Mouse (Mus musculus) kidney, adult 18-20 months (tissue): ENCODE data around the gene Trim56.

ENCODE experiments used
- DNase-seq: peaks from one replicate; pipeline ENCODE4 v3.0.0; 2021

Trim56 gene

GRCm38 (mm10) chr5:137073141-137073540 is 42.9 kb downstream of the Trim56 start:
- DNase-seq, result peak; percentile 15

- DNase-seq, result peak; percentile 92
These were observed 43.7 kb downstream of the Trim56 start, which contains the start of gene Serpine1 for GRCm38 (mm10) chr5:137072079-137072960. Gene Serpine1, minus strand, starts transcription at chr5:137072268.

DNA sequence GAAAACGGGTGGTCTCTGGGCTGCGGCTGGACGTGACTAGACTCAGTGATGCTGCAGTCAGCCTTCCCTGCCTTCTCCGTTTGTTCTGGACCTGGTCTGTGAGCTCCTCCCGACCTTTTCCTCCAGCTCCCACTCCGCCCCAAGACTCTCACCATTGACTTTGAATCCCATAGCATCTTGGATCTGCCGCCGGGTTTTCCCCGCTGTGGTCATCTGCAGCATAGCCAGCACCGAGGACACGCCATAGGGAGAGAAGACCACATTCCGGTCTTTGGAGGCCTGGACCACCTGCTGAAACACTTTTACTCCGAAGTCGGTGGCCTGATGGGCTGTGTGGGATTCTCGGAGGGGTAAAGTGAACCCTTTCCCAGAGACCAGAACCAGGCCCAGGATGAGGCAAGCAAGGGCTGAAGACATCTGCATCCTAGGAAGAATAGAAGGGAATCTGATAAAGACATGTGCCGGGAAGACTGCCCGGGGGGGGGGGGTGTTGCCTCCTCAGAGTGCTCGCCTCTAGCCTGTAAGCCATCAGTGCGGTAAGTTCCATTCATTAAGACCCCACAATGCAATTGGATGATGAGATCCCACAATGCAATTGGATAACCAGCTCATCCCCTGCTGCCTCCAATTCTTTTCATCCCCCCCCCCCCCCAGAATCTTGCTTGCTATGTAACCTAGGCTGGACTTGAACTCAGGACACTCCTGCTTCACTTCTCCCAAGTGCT is 45.0 kb downstream of the Trim56 start:
- no peak for DNase-seq

DNA sequence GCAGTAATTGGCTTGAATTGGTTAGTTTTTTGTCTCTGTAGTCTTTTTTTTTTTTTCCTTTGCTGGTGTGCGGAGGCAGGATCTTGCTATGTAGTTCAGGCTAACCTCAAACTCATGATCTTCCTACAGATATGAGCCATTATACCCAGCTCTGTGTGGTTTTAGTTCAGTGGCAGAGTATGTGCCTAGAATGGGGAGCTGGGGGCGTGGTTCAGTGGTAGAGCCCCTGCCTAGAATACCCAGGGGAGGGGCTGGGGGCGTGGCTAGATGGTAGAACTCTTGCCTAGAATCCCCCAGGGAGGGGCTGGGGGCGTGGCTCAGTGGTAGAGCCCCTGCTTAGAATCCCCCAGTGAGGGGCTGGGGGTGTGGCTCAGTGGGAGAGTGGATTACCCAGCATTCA is 47.3 kb downstream of the Trim56 start:
- no peak for DNase-seq

DNA sequence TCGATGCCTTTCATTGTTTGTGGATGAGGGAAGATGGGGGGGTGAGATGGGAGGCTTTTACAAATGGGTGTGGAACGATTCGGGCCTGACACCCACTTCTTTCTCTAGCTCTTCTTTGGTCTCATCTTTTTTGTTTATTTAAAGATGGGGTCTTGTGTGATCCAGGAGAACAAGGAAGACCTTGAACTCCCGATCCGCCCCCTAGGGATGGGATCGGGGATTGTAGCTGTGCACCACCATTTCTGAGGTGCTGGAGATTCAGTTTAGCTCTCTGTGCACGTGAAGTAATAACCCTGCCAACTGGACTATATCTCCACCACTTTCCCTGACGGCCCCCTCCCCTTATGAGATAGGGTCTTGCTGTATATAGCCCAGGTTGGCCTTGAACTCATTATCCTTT is 50.1 kb downstream of the Trim56 start:
- DNase-seq, result no peak

DNA sequence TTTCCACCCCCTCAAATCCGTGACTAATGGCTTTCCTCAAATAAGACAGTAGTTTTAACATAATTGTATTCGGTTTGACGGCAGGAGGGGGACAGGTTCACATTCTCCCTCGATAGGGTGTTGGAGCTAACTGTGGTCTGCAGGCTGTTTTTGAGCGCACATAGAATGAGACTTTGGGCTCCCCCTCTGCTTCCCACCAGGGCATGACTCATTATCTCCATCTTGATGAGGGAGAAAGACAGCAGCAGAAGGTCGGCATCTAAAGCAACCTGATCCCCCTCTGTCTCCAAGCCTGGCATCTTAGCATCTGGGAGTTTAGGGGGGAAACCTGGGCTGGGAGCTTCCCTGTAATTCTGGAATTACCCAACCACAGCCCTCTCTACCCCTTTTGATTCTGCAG is 50.6 kb downstream of the Trim56 start:
- DNase-seq, result no peak

GRCm38 (mm10) chr5:137062601-137063000 is 53.4 kb downstream of the Trim56 start:
- no peak for DNase-seq

DNA sequence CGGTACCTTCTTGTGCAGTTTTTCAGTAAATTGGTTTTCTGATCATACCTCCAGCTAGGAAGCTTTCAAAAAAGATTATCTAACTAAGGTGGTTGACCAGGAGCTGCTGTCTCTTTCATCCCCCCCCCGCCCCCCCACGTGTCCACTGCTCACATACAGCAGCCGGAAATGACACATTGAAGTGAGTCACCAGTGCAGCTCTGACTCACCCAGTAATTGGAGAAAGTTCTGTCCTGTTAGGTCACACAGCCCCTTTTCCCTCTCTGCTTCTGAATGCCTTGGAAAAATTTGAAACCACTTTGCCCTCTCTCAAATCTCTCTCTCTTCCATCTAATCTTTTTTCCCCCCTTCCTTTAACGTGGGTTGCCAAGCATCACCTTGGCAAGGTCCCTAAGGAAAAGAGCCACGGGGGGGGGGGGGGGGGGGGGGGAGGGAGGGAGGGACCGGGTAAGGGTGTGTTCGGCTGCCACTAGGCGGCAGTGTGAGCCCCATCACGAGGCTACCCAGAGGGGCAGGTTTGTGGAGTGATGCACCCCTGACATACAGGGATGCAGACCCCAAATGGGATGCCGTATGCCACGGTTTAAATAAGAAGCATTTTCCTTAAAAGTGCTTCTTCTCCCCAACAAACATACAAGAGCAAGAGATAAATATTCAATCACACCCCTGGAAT is 54.1 kb downstream of the Trim56 start:
- peak; percentile 64 for DNase-seq
